Mouse (Mus musculus) heart, adult 18-20 months (tissue): ENCODE measurements around the gene Gm44965. TPM values are rescaled to one million over a fixed set of nuclear protein-coding genes. Genes with fewer than 3 reads are reported as not detected.

Experiments
- DNase-seq, 2 experiments: peaks; one replicate each; pipeline ENCODE4 v3.0.0; 2021 to 2022; ENCODE audit warnings: mixed read lengths in 1 of 2
- total RNA-seq, 2 experiments: library from RNA; stranded (reverse); gene quantifications; 2 replicates each; pipeline ENCODE4 v1.2.3; 2021

The Gm44965 gene
- total RNA-seq, 2 experiments from 2014 or later: not detected

GRCm38 (mm10) chr6:48626464-48626863, 32.7 kb downstream of the Gm44965 start, which contains the start of gene AI854703:
Gene AI854703 (plus strand): TSS chr6:48626764.
- no peak for DNase-seq

- peak; percentile 47 to 63 for DNase-seq
Measured at GRCm38 (mm10) chr6:48626984-48627383, 33.2 kb downstream of the Gm44965 start.

GRCm38 (mm10) chr6:48627511-48627924, 33.8 kb downstream of the Gm44965 start:
- DNase-seq: no peak

- DNase-seq: no peak
Measured at GRCm38 (mm10) chr6:48628377-48628776, 34.6 kb downstream of the Gm44965 start.

- no peak for DNase-seq
Measured at GRCm38 (mm10) chr6:48628808-48629660, 35.3 kb downstream of the Gm44965 start.

GRCm38 (mm10) chr6:48629661-48630034, 35.9 kb downstream of the Gm44965 start:
- no peak for DNase-seq

GRCm38 (mm10) chr6:48630831-48631230, 37.1 kb downstream of the Gm44965 start:
- no peak for DNase-seq

- no peak for DNase-seq
Measured at GRCm38 (mm10) chr6:48635105-48635504, 41.4 kb downstream of the Gm44965 start.

- peak; percentile 28 to 52 for DNase-seq
Measured at GRCm38 (mm10) chr6:48636515-48636914, 42.8 kb downstream of the Gm44965 start.

- DNase-seq: no peak
Measured at GRCm38 (mm10) chr6:48637811-48638500, 44.2 kb downstream of the Gm44965 start.

- DNase-seq: peak in 1 of 2 experiments; percentile 15
Measured at GRCm38 (mm10) chr6:48638553-48638952, 44.8 kb downstream of the Gm44965 start.

GRCm38 (mm10) chr6:48641391-48641790, 47.6 kb downstream of the Gm44965 start:
- no peak for DNase-seq

GRCm38 (mm10) chr6:48642764-48643292, 49.1 kb downstream of the Gm44965 start:
- peak; percentile 32 to 73 for DNase-seq

GRCm38 (mm10) chr6:48645660-48646308, 52.0 kb downstream of the Gm44965 start:
- DNase-seq: peak; percentile 80 to 87

GRCm38 (mm10) chr6:48646309-48646690, 52.6 kb downstream of the Gm44965 start:
- no peak for DNase-seq

- peak; percentile 66 to 83 for DNase-seq
Measured at GRCm38 (mm10) chr6:48646995-48647394, 53.3 kb downstream of the Gm44965 start, which contains the start of gene Gimap8. Gene Gimap8 (plus strand): TSS chr6:48647234.

GRCm38 (mm10) chr6:48647611-48648010, 53.9 kb downstream of the Gm44965 start:
- no peak for DNase-seq

GRCm38 (mm10) chr6:48648779-48649178, 55.0 kb downstream of the Gm44965 start:
- no peak for DNase-seq

GRCm38 (mm10) chr6:48650041-48650440, 56.3 kb downstream of the Gm44965 start:
- DNase-seq: no peak

GRCm38 (mm10) chr6:48658721-48659120, 65.0 kb downstream of the Gm44965 start:
- no peak for DNase-seq

- DNase-seq: no peak
Measured at GRCm38 (mm10) chr6:48664750-48665149, 71.0 kb downstream of the Gm44965 start.

- DNase-seq: no peak
Measured at GRCm38 (mm10) chr6:48665471-48665870, 71.7 kb downstream of the Gm44965 start.
